Mouse (Mus musculus) liver, adult (tissue): ENCODE measurements around the gene Map3k11.

ENCODE experiments used
- GATA4 ChIP-seq: IDR thresholded peaks from 2 replicates; pipeline ENCODE4 v1.6.1; 2014; ENCODE audit warnings: mild to moderate bottlenecking, low read length; ENCODE audit not compliant: insufficient replicate concordance

Map3k11 gene

GRCm38 (mm10) chr19:5739446-5739845 is 50.9 kb downstream of the Map3k11 start:
- TF ChIP-seq GATA4 = no peak

- TF ChIP-seq GATA4 = no peak
Observed at GRCm38 (mm10) chr19:5740320-5741317, 52.1 kb downstream of the Map3k11 start, which contains the start of gene Ltbp3. Gene Ltbp3, plus strand, starts transcription at chr19:5740904.

GRCm38 (mm10) chr19:5741641-5742240 is 53.2 kb downstream of the Map3k11 start:
- no peak for TF ChIP-seq GATA4

GRCm38 (mm10) chr19:5742241-5742641 is 53.7 kb downstream of the Map3k11 start:
- TF ChIP-seq GATA4 = no peak

DNA sequence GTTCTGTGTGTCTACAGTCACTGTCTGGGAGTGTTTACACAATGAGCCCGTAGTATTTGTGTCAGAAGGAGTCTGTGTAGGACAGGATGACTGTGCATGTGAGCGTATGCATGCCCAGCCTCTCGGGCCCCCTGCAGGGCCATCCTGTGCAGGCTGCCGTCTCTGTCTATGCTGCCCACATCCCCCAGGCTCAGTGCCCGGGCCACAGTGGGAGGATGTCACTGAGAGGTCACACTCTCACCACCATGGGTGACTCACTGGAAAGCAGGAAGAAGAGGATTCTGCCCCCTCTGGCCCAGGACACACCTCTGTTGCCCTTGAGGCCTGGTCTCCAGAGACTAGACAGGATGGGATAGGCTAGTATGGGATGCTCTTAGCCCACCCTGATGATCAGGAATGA is 55.0 kb downstream of the Map3k11 start:
- TF ChIP-seq GATA4 = no peak

- no peak for TF ChIP-seq GATA4
Observed at GRCm38 (mm10) chr19:5745756-5746710, 57.5 kb downstream of the Map3k11 start.

- TF ChIP-seq GATA4 = no peak
Observed at GRCm38 (mm10) chr19:5746907-5747363, 58.4 kb downstream of the Map3k11 start.

GRCm38 (mm10) chr19:5749476-5749875 is 60.9 kb downstream of the Map3k11 start:
- no peak for TF ChIP-seq GATA4

GRCm38 (mm10) chr19:5750951-5751350 is 62.4 kb downstream of the Map3k11 start:
- no peak for TF ChIP-seq GATA4

GRCm38 (mm10) chr19:5751742-5752141 is 63.2 kb downstream of the Map3k11 start:
- no peak for TF ChIP-seq GATA4
